Mouse (Mus musculus) embryonic fibroblast, embryonic 13.5 days (primary cell): ENCODE measurements at regions not wholly inside any gene's neighbourhood (a gene's known extent, or its start where the extent isn't known, plus 50 kb on each side); places are given as distances from the start of the nearest gene placed in this dataset.

Source experiments
- H3K27ac ChIP-seq: 2 replicates; pipeline ENCODE4 v1.5.1; 2012; ENCODE audit warnings: low read length, control low read depth, inconsistent platforms; ENCODE audit not compliant: insufficient read depth
- H3K4me1 ChIP-seq: 2 replicates; pipeline ENCODE4 v1.6.1; 2011; ENCODE audit warnings: low read length; ENCODE audit not compliant: control insufficient read depth, insufficient read depth
- H3K4me3 ChIP-seq: 2 replicates; pipeline ENCODE4 v1.5.1; 2011; ENCODE audit warnings: mild to moderate bottlenecking, control low read depth, low read length; ENCODE audit not compliant: insufficient read depth
- CTCF ChIP-seq: IDR thresholded peaks from 2 replicates; pipeline ENCODE4 v1.5.1; 2011; ENCODE audit warnings: mild to moderate bottlenecking, control low read depth, low read length, moderate library complexity, borderline replicate concordance; ENCODE audit not compliant: insufficient read depth
- POLR2A ChIP-seq: IDR thresholded peaks from 2 replicates; pipeline ENCODE4 v1.6.1; 2011; ENCODE audit warnings: low read depth, mild to moderate bottlenecking, control low read depth, low read length, moderate library complexity

DNA sequence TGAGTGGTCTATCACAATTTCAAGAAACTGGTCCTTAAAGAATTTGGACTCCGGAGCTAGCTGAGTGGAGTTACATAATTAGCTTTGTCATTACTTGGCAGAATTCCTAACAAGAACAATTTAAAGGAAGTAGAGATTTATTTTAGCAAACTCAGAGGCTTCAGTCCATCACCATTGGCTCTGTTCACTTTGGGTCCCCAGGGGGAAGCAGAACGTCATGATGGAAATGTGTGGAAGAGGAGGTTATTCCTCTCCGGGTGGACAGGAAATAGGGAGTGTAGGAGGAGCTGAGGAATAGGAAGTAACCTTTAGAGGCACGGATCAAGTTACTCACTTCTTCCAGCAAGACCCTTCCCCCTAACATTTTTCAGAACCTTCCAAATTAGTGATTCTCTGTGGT lies 83.3 kb upstream of the Serpine2 start:
- TF ChIP-seq CTCF, result no peak
- no peak for TF ChIP-seq POLR2A
- no peak overlapping the region for H3K27ac ChIP-seq

DNA sequence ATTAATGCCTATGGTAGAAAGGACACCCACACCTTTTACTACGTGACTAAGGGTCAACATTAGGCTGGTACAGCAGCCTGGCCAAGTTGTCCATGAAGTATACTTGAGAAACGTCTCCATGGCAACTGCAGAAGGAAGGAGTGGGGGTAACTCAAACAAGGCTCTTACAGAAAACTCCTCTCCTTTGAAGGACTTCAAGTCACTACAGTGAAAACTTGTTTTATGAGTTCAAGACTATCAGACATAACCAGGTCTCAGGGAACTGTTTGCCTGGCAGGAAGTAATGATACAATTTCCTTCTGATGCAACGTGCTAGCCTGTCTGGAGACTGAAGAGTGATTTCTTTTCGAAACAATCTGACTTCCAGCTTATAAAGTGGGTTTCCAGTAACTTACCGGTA lies 71.5 kb upstream of the Serpine2 start:
- TF ChIP-seq CTCF (no peak), POLR2A (no peak)
- Histone ChIP-seq H3K27ac (peak overlapping the region; percentile 67), H3K4me1 (no peaks in the 10 kb centered on the region), H3K4me3 (no peak overlapping the region)

More for the DNA sequence above, 83.3 kb upstream of the Serpine2 start:
- H3K4me1 ChIP-seq, result no peaks in the 10 kb centered on the region
- H3K4me3 ChIP-seq, result no peak overlapping the region

DNA sequence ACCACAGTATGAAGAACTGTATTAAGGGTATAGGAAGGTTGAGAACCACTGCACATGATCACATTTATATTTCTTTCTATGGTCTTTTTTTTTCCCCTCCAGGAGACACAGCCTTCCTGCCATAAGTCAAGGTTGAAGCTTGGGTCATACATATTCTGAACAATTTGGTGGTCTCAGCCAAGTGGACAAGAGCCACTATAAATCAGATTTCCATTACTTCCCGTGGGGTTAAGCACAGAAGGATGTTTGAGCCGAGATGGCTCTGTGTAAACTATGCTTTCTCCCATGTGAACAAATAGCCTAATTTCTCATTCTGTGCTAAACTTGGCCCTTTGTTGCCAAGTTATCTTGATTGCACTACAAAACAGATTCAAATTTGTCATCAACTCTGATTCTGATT lies 66.8 kb upstream of the Serpine2 start:
- no peaks in the 10 kb centered on the region for H3K4me1 ChIP-seq
- no peak overlapping the region for H3K27ac ChIP-seq
- no peak overlapping the region for H3K4me3 ChIP-seq
- TF ChIP-seq CTCF, result no peak
- no peak for TF ChIP-seq POLR2A

DNA sequence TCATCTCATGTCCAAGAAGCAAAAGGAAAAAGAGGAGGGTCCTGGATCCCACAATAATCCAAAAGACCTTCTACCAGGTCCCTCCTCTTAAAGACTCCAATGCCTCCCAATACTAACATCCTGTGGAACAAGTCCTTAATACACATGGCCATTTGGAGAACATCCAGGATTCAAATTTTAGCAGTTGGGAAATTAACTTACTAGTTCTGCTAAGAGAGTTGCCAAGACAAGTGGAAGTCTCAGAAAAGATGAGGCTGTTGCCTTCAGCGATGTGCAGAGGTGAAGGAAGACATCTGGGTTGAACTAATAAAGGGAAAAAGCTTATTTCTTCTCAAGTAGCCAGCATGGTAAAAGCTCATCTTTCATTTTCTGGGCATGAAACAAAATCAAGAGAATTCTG lies 64.8 kb upstream of the Serpine2 start:
- Histone ChIP-seq H3K27ac (no peak overlapping the region), H3K4me1 (no peaks in the 10 kb centered on the region), H3K4me3 (no peak overlapping the region)
- no peak for TF ChIP-seq POLR2A
- no peak for TF ChIP-seq CTCF

DNA sequence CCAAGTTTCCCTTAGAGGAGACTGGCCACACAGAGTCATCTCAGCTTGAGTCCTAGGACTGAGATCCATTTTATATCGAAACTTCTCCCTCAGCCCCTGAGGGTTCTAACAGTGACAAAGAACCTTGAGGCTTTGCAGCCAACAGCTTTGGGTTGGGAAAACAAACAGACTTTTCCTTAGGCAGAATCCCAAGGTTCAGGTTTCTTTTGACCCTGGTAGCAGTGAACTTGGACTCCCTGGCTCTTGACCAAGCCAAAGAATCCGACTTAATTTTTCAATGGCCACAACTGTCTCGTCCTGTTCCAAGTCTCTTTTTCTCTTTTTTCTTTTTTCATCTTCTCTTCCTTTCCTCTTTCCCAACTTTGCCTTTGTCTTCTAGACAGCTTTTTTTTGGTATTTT lies 60.9 kb upstream of the Serpine2 start:
- Histone ChIP-seq H3K4me1 (no peaks in the 10 kb centered on the region; the same call in 1 of the 2 replicates), H3K4me3 (no peak overlapping the region), H3K27ac (no peak overlapping the region)
- TF ChIP-seq CTCF, result no peak
- no peak for TF ChIP-seq POLR2A

DNA sequence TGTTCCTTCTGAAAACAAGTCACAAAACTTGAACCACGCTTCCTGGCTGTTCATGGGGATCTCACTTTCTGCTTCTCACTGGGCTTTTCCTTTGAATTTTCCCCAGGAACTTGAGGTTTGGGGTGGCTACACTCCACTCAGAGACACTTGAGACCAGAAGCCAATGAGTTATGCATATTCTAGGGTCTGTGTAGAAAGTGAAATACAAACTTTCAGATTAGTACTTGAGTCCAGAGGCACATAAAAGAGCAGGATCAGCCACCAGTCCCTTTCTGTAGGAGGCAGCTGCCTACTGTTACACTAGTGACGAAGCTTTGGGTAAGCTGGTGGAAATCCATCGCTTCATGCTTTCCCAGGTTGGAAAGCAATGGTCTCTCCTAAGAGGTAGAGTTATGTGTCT lies 60.4 kb upstream of the Serpine2 start:
- no peak overlapping the region for H3K27ac ChIP-seq
- TF ChIP-seq CTCF (no peak), POLR2A (no peak)
- H3K4me1 ChIP-seq, result no peaks in the 10 kb centered on the region; the same call in 1 of the 2 replicates
- no peak overlapping the region for H3K4me3 ChIP-seq

DNA sequence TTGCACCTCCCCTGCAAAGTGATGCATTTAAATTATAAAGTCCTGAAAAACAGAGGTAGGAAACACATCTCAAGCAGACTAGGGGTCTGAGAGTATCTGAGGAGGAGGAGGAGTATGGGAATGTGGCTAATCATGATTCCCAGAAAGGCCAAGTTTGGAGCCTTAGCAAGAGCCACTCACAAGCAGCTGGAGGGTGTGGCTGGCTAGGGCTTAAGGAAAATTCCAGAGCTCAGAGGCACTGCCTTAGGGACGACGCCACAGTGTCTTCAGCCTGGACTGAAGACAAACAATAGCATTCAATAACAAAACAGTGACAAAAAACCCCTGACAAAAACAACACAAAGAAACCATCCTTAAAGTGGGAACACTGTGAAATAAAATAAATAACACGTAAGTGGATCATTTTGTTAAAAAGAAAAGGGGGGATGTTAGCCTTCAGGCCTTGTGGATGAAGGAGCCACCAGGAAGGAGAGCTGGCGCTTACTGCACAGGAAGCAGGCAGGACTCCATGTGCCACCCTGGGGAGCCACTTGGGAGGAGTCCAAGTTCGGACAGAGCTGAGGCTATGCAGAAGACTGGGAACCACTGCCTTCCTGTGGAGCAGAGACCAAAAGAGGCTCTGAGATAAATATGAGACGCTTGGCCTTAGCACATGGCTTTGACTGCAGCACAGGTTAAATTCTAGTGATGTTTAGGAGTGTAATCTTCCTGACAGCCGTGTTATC lies 56.6 kb upstream of the Serpine2 start:
- Histone ChIP-seq H3K4me1 (no peaks in the 10 kb centered on the region; the same call in 1 of the 2 replicates), H3K27ac (no peak overlapping the region), H3K4me3 (no peak overlapping the region)
- TF ChIP-seq CTCF (no peak), POLR2A (no peak)
